Mouse (Mus musculus) embryo, embryonic 10.5 days (tissue): Measurements from ENCODE around the gene Zfp362.

Source experiments
- DNase-seq: peaks from one replicate; pipeline ENCODE4 v3.0.0-alpha.2; 2015; ENCODE audit warnings: low spot score

Zfp362 gene

GRCm38 (mm10) chr4:128729709-128730037 lies 76.2 kb downstream of the Zfp362 start:
- no peak for DNase-seq

GRCm38 (mm10) chr4:128729033-128729708 lies 76.7 kb downstream of the Zfp362 start:
- DNase-seq, result no peak

GRCm38 (mm10) chr4:128728431-128728851 lies 77.4 kb downstream of the Zfp362 start:
- DNase-seq, result no peak

- DNase-seq, result peak; percentile 60
Observed at GRCm38 (mm10) chr4:128727721-128728430, 78.0 kb downstream of the Zfp362 start.

- peak; percentile 90 for DNase-seq
Observed at GRCm38 (mm10) chr4:128727019-128727720, 78.7 kb downstream of the Zfp362 start.

GRCm38 (mm10) chr4:128724059-128724458 lies 81.8 kb downstream of the Zfp362 start:
- DNase-seq, result no peak

- no peak for DNase-seq
Observed at GRCm38 (mm10) chr4:128723431-128723830, 82.4 kb downstream of the Zfp362 start.
